Mouse (Mus musculus) MEL (cell line): Measurements from ENCODE around the gene Rfx2. TPM values are rescaled to one million over a fixed set of nuclear protein-coding genes. Genes with fewer than 3 reads are reported as not detected.

Experiments used
- DNase-seq: peaks from one replicate; pipeline ENCODE4 v3.0.0; 2011; ENCODE audit warnings: low read depth, low spot score
- H3K27ac ChIP-seq: 2 replicates; pipeline ENCODE4 v1.5.1; 2012; ENCODE audit warnings: low read depth, mild to moderate bottlenecking, control low read depth, low read length, moderate library complexity; ENCODE audit not compliant: control insufficient read depth
- H3K27me3 ChIP-seq, 2 experiments: fragments of 150-350 bp in 1 of 2; sonication (generic) in 1 of 2; 2 replicates each; pipeline ENCODE4 v1.6.1; 2012; ENCODE audit warnings: low read length in 2 of 2, mild to moderate bottlenecking in 2 of 2, improper control_type of control experiment in 1 of 2, moderate library complexity in 1 of 2; ENCODE audit not compliant: insufficient read depth in 2 of 2, control insufficient read depth in 1 of 2
- H3K36me3 ChIP-seq, 2 experiments: 2 replicates each; pipeline ENCODE4 v1.6.1; 2012 to 2014; ENCODE audit warnings: low read length in 2 of 2, improper control_type of control experiment in 1 of 2, inconsistent platforms in 1 of 2, mild to moderate bottlenecking in 1 of 2; ENCODE audit not compliant: insufficient read depth in 2 of 2, control insufficient read depth in 1 of 2
- H3K4me1 ChIP-seq, 2 experiments: fragments of 150-350 bp in 1 of 2; sonication (generic) in 1 of 2; 2 replicates each; pipeline ENCODE4 v1.6.1; 2012; ENCODE audit warnings: low read length in 2 of 2, improper control_type of control experiment in 1 of 2, mild to moderate bottlenecking in 1 of 2; ENCODE audit not compliant: insufficient read depth in 2 of 2, control insufficient read depth in 1 of 2
- H3K4me3 ChIP-seq, 2 experiments: fragments of 150-350 bp in 1 of 2; sonication (generic) in 1 of 2; 2 replicates each; pipeline ENCODE4 v1.5.1; 2012; ENCODE audit warnings: low read depth in 2 of 2, low read length in 2 of 2, mild to moderate bottlenecking in 2 of 2, moderate library complexity in 2 of 2, control low read depth in 1 of 2, improper control_type of control experiment in 1 of 2; ENCODE audit not compliant: control insufficient read depth in 1 of 2, insufficient read depth in 1 of 2
- H3K79me2 ChIP-seq: 2 replicates; pipeline ENCODE4 v1.6.1; 2012; ENCODE audit warnings: mild to moderate bottlenecking, low read length, moderate library complexity; ENCODE audit not compliant: control insufficient read depth, poor library complexity, insufficient read depth
- H3K9ac ChIP-seq: 2 replicates; pipeline ENCODE4 v1.6.1; 2012; ENCODE audit warnings: low read depth, mild to moderate bottlenecking, control low read depth, low read length, moderate library complexity; ENCODE audit not compliant: control insufficient read depth, poor library complexity, severe bottlenecking
- H3K9me3 ChIP-seq: fragments of 150-350 bp; sonication (generic); replicated peaks from 2 replicates; pipeline ENCODE4 v1.6.1; 2012; ENCODE audit warnings: mild to moderate bottlenecking, low read length, improper control_type of control experiment, moderate library complexity; ENCODE audit not compliant: insufficient read depth
- CTCF ChIP-seq, 3 experiments: IDR thresholded peaks in 2 of 3; conservative IDR thresholded peaks in 1 of 3; 2 replicates each; pipeline ENCODE4 v1.5.1; 2011 to 2012; ENCODE audit warnings: low read length in 3 of 3, low read depth in 2 of 3, mild to moderate bottlenecking in 2 of 3, improper control_type of control experiment in 1 of 3, inconsistent platforms in 1 of 3, mixed read lengths in 1 of 3, moderate library complexity in 1 of 3; ENCODE audit not compliant: control insufficient read depth in 1 of 3, insufficient read depth in 1 of 3, poor library complexity in 1 of 3, severe bottlenecking in 1 of 3
- E2F4 ChIP-seq: IDR thresholded peaks from 2 replicates; pipeline ENCODE4 v1.6.1; 2011; ENCODE audit warnings: low read depth, low read length, improper control_type of control experiment, borderline replicate concordance
- EP300 ChIP-seq, 2 experiments: IDR thresholded peaks; 2 replicates each; pipeline ENCODE4 v1.6.1; 2011; ENCODE audit warnings: improper control_type of control experiment in 2 of 2, low read length in 2 of 2, low read depth in 1 of 2, mild to moderate bottlenecking in 1 of 2
- GABPA ChIP-seq: IDR thresholded peaks from 2 replicates; pipeline ENCODE4 v1.6.1; 2012; ENCODE audit warnings: low read depth, mild to moderate bottlenecking, inconsistent platforms, low read length, improper control_type of control experiment, moderate library complexity
- MAX ChIP-seq: IDR thresholded peaks from 2 replicates; pipeline ENCODE4 v1.6.1; 2011; ENCODE audit warnings: low read length, improper control_type of control experiment
- MEF2A ChIP-seq: IDR thresholded peaks from 2 replicates; pipeline ENCODE4 v1.6.1; 2014; ENCODE audit warnings: low read depth, mild to moderate bottlenecking, inconsistent platforms, low read length, improper control_type of control experiment; ENCODE audit not compliant: poor library complexity, insufficient replicate concordance, severe bottlenecking; ENCODE audit errors: extremely low read depth
- MYB ChIP-seq: IDR thresholded peaks from 2 replicates; pipeline ENCODE4 v1.6.1; 2011; ENCODE audit warnings: mild to moderate bottlenecking, low read depth, low read length, improper control_type of control experiment
- MYC ChIP-seq: IDR thresholded peaks from 2 replicates; pipeline ENCODE4 v1.6.1; 2011; ENCODE audit warnings: low read depth, mild to moderate bottlenecking, low read length, improper control_type of control experiment, moderate library complexity
- POLR2AphosphoS2 ChIP-seq: IDR thresholded peaks from 2 replicates; pipeline ENCODE4 v1.6.1; 2011; ENCODE audit warnings: low read length, improper control_type of control experiment
- POLR2AphosphoS5 ChIP-seq: IDR thresholded peaks from 2 replicates; pipeline ENCODE4 v1.6.1; 2012; ENCODE audit warnings: low read depth, borderline replicate concordance, mild to moderate bottlenecking, inconsistent platforms, low read length, moderate library complexity, mixed read lengths
- SIN3A ChIP-seq: IDR thresholded peaks from 2 replicates; pipeline ENCODE4 v1.6.1; 2012; ENCODE audit warnings: low read length, improper control_type of control experiment, inconsistent platforms
- SMC3 ChIP-seq: IDR thresholded peaks from 2 replicates; pipeline ENCODE4 v1.6.1; 2011; ENCODE audit warnings: low read depth, low read length, improper control_type of control experiment
- TAL1 ChIP-seq: IDR thresholded peaks from 2 replicates; pipeline ENCODE4 v1.6.1; 2012; ENCODE audit warnings: mild to moderate bottlenecking, inconsistent platforms, low read length, moderate library complexity, mixed read lengths
- UBTF ChIP-seq: IDR thresholded peaks from 2 replicates; pipeline ENCODE4 v1.6.1; 2012; ENCODE audit warnings: low read depth, mild to moderate bottlenecking, inconsistent platforms, low read length, improper control_type of control experiment, moderate library complexity, borderline replicate concordance; ENCODE audit not compliant: insufficient read depth
- USF2 ChIP-seq, 2 experiments: IDR thresholded peaks; 2 replicates each; pipeline ENCODE4 v1.6.1; 2011 to 2012; ENCODE audit warnings: improper control_type of control experiment in 2 of 2, low read length in 2 of 2, borderline replicate concordance in 1 of 2, inconsistent platforms in 1 of 2, low read depth in 1 of 2, mild to moderate bottlenecking in 1 of 2; ENCODE audit not compliant: insufficient read depth in 1 of 2
- ZKSCAN1 ChIP-seq: IDR thresholded peaks from 2 replicates; pipeline ENCODE4 v1.6.1; 2012; ENCODE audit warnings: low read depth, mild to moderate bottlenecking, inconsistent platforms, low read length, improper control_type of control experiment, moderate library complexity
- ZNF384 ChIP-seq: IDR thresholded peaks from 2 replicates; pipeline ENCODE4 v1.6.1; 2012; ENCODE audit warnings: low read depth, mild to moderate bottlenecking, inconsistent platforms, low read length, improper control_type of control experiment
- polyA plus RNA-seq, 2 experiments: library from polyadenylated mRNA; stranded (reverse) in 1 of 2; unstranded in 1 of 2; fragments of >175 nt in 1 of 2; fragments of >200 nt in 1 of 2; gene quantifications; 2 replicates each; pipeline versions ENCODE4 v1.2.1 to v1.2.4; 2012; ENCODE audit warnings: low replicate concordance in 2 of 2, low read depth in 1 of 2; ENCODE audit not compliant: insufficient read length in 2 of 2, insufficient read depth in 1 of 2, missing spikeins in 1 of 2
- total RNA-seq: library from RNA; depleted of rRNA; stranded (reverse); fragments of 300-350 nt; gene quantifications from 2 replicates; pipeline ENCODE4 v1.2.3, GENCODE M21; 2012

Gene Rfx2
- total and polyA plus RNA-seq, 3 experiments = 7.5 to 29.2 TPM; not detected in 1

GRCm38 (mm10) chr17:56851167-56851566 lies 20.4 kb upstream of the Rfx2 start:
- TF ChIP-seq POLR2AphosphoS5 (no peak), GABPA (no peak), POLR2AphosphoS2 (no peak), ZNF384 (no peak), TAL1 (no peak), UBTF (no peak), MEF2A (no peak), EP300 (IDR thresholded peaks at IDR 0.05; ENCODE audit: low read depth in 1 of 2, low read length in 2 of 2) (no peak), MYC (no peak)
- Histone ChIP-seq H3K27me3 (no peaks in the 10 kb centered on the region), H3K27ac (no peak overlapping the region)

GRCm38 (mm10) chr17:56849710-56850109 lies 18.9 kb upstream of the Rfx2 start:
- no peak overlapping the region for H3K4me3 ChIP-seq
- no peaks in the 10 kb centered on the region for H3K4me1 ChIP-seq
- no peaks in the 10 kb centered on the region for H3K79me2 ChIP-seq
- H3K36me3 ChIP-seq = no peaks in the 10 kb centered on the region
- DNase-seq = no peak
- H3K27ac ChIP-seq = no peak overlapping the region
- no peaks in the 10 kb centered on the region for H3K27me3 ChIP-seq
- no peak overlapping the region for H3K9ac ChIP-seq
- no peak for TF ChIP-seq SIN3A
- no peak for TF ChIP-seq MYB
- TF ChIP-seq SMC3 = no peak
- no peak for TF ChIP-seq USF2 (IDR thresholded peaks at IDR 0.05; ENCODE audit: borderline replicate concordance in 1 of 2, insufficient read depth in 1 of 2, low read depth in 1 of 2, low read length in 2 of 2)
- TF ChIP-seq ZKSCAN1 = no peak
- no peak for TF ChIP-seq ZNF384
- TF ChIP-seq CTCF (IDR thresholded peaks at IDR 0.05 in 2 of 3, conservative IDR thresholded peaks at IDR 0.05 in 1 of 3; ENCODE audit: control insufficient read depth in 1 of 3, insufficient read depth in 1 of 3, low read depth in 2 of 3, low read length in 3 of 3, poor library complexity in 1 of 3, severe bottlenecking in 1 of 3) = no peak
- TF ChIP-seq E2F4 = no peak
- TF ChIP-seq MAX = no peak
- H3K9me3 ChIP-seq = no peaks in the 10 kb centered on the region

More at GRCm38 (mm10) chr17:56851167-56851566, 20.4 kb upstream of the Rfx2 start:
- H3K4me1 ChIP-seq = peaks cover 0 to 4% of the 10 kb centered on the region in 2 experiments; a peak in 1 of 4 replicates
- H3K36me3 ChIP-seq = no peaks in the 10 kb centered on the region
- DNase-seq = no peak
- H3K9me3 ChIP-seq = no peaks in the 10 kb centered on the region
- no peaks in the 10 kb centered on the region for H3K79me2 ChIP-seq
- H3K4me3 ChIP-seq = no peak overlapping the region
- H3K9ac ChIP-seq = no peak overlapping the region
